Mouse (Mus musculus) midbrain, embryonic 11.5 days (tissue): ENCODE data around the gene Pik3r1. TPM values are rescaled to one million over a fixed set of nuclear protein-coding genes. Genes with fewer than 3 reads are reported as not detected.

Source experiments
- ATAC-seq: fragments of 200-750 bp; cut with Nextera tagmentation; 2 replicates; pipeline ENCODE4 v1.8.0; 2017; ENCODE audit warnings: moderate TSS enrichment, moderate library complexity; ENCODE audit not compliant: low FRiP score
- DNase-seq: peaks from one replicate; pipeline ENCODE4 v3.0.0; 2015; ENCODE audit warnings: low spot score; ENCODE audit errors: missing footprints
- H3K27ac ChIP-seq: fragments of 300-500 bp; sonication (generic); 2 replicates; pipeline ENCODE4 v1.5.1; 2014; ENCODE audit warnings: low read depth, low read length
- H3K27me3 ChIP-seq: fragments of 300-500 bp; sonication (generic); 2 replicates; pipeline ENCODE4 v1.6.1; 2014; ENCODE audit warnings: mild to moderate bottlenecking, low read length, moderate library complexity, mixed read lengths; ENCODE audit not compliant: control insufficient read depth, insufficient read depth
- H3K36me3 ChIP-seq: fragments of 300-500 bp; sonication (generic); 2 replicates; pipeline ENCODE4 v1.6.1; 2014; ENCODE audit warnings: mild to moderate bottlenecking, low read length, moderate library complexity, mixed read lengths; ENCODE audit not compliant: control insufficient read depth, insufficient read depth
- H3K4me1 ChIP-seq: fragments of 300-500 bp; sonication (generic); 2 replicates; pipeline ENCODE4 v1.6.1; 2014; ENCODE audit warnings: low read length; ENCODE audit not compliant: control insufficient read depth, insufficient read depth
- H3K4me2 ChIP-seq: fragments of 300-500 bp; sonication (generic); 2 replicates; pipeline ENCODE4 v1.6.1; 2014; ENCODE audit warnings: mild to moderate bottlenecking, moderate library complexity
- H3K4me3 ChIP-seq: fragments of 300-500 bp; sonication (generic); 2 replicates; pipeline ENCODE4 v1.5.1; 2014; ENCODE audit warnings: low read depth, low read length
- H3K9ac ChIP-seq: fragments of 300-500 bp; sonication (generic); 2 replicates; pipeline ENCODE4 v1.6.1; 2014; ENCODE audit warnings: low read length
- H3K9me3 ChIP-seq: fragments of 300-500 bp; sonication (generic); 2 replicates; pipeline ENCODE4 v1.6.1; 2016; ENCODE audit warnings: low read length; ENCODE audit not compliant: control insufficient read depth
- WGBS: fragments of 180-500 bp; shearing (Covaris S2); extraction: QIAGEN DNeasy Blood & Tissue Kit; methylation state at CpG from one replicate; pipeline ENCODE4 v1.1.7; 2014; 5-methylcytosine and 5-hydroxymethylcytosine counted together
- polyA plus RNA-seq: library from polyadenylated mRNA; unstranded; fragments of >200 nt; fragmentation: Nextera tagmentation; extraction: Ambion mirVana; gene quantifications from 2 replicates; pipeline ENCODE4 v1.2.1, GENCODE M21; 2014

Pik3r1 gene
- polyA plus RNA-seq, 1 experiment from 2014 or later = 13.9 TPM

DNA sequence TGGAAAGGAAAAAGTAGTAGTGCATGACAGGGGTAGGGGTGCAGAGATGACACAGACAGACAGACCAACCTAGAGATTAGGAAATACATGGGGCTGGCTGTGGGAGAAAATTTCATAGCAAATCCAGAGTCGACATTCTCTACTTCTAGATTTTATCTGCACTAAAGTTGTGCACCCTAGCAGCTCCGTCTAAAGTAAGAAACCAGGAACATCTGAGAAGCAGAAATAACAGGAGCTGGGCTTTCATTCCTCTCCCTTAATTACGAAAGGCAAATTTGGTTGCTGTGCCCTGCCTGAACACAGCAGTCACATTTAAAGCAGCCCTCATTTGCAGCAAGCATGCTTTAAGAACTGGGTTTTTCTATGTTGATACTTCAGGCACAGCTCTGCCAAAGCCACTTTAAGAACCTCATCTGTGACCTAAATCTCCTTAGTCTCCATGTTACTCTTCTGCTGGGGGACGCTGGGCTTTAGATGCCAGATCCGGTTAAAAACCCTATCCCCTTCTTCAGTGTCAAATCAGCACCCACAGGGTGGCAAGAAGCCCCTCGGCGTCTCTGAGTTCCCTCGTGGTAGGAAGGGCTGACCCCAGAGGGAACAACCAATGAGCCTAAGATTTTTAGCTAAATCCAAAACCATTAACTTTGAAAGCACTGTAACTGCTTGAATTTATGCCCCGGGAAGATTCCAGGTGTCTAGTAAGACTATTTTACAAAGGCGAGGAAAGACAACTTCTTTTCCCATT, 76.9 kb downstream of the Pik3r1 start:
- Histone ChIP-seq H3K27ac (no peak overlapping the region), H3K4me2 (no peak overlapping the region; the same call in 1 of the 2 replicates), H3K4me3 (no peak overlapping the region), H3K9ac (no peak overlapping the region), H3K36me3 (peaks cover 3% of the 10 kb centered on the region; the same call in 1 of the 2 replicates), H3K27me3 (no peaks in the 10 kb centered on the region), H3K4me1 (peaks cover 22% of the 10 kb centered on the region), H3K9me3 (no peaks in the 10 kb centered on the region)
- ATAC-seq = no peak
- WGBS = 46% methylated on average over 10 of the region's 10 CpGs
- DNase-seq = peak; percentile 85

DNA sequence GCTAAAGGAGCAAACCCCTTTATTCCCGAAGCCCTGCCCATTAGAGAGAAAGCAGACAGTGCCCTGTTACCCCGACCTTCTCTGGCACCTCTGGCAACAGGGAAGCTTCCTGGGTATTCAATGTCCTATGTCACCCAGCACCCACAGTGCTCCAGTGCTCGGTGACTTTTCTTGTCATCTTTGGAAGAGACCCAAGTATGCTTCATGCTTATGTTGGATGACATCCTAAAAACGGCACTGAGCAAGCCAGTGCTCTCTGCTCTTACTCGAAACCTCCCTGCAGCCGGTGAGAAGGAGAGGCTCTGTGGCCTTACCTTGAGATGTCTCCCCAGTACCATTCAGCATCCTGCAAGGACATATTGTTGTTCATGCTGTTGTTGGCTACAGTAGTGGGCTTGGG, 77.8 kb downstream of the Pik3r1 start:
- no peak overlapping the region for H3K4me2 ChIP-seq
- no peak for ATAC-seq

DNA sequence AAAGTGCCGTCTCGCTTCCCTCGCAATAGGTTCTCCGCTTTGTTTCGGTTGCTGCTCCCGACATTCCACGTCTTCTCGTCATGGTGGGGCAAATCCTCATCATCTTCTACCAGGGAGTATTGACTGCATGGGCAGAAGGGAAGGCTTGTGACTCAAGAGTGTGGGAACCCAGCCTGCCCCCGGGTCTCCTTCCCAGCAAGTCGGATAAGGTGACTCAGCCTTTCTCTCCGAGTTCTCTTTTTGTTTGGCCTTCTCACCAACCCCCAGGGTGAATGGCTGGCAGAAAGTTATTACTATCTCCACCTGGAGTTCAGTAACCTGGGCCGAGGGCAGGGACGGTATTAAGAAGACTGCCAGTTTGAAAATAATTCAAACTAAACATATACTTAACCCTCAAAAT, 81.8 kb downstream of the Pik3r1 start:
- no peak for ATAC-seq
- Histone ChIP-seq H3K9ac (no peak overlapping the region), H3K4me3 (no peak overlapping the region), H3K36me3 (peaks cover 3% of the 10 kb centered on the region; the same call in 1 of the 2 replicates), H3K4me1 (peaks cover 2% of the 10 kb centered on the region; the same call in 1 of the 2 replicates), H3K27me3 (no peaks in the 10 kb centered on the region), H3K9me3 (no peaks in the 10 kb centered on the region), H3K4me2 (no peak overlapping the region), H3K27ac (no peak overlapping the region)
- whole genome bisulfite sequencing = 89% methylated on average over 13 of the region's 13 CpGs
- no peak for DNase-seq

More for the DNA sequence above, 77.8 kb downstream of the Pik3r1 start:
- WGBS = 92% methylated on average over 6 of the region's 6 CpGs
- Histone ChIP-seq H3K4me3 (no peak overlapping the region), H3K27me3 (no peaks in the 10 kb centered on the region), H3K9me3 (no peaks in the 10 kb centered on the region), H3K9ac (no peak overlapping the region), H3K4me1 (peaks cover 20% of the 10 kb centered on the region), H3K36me3 (peaks cover 3% of the 10 kb centered on the region; the same call in 1 of the 2 replicates), H3K27ac (no peak overlapping the region)
- DNase-seq = peak; percentile 68

DNA sequence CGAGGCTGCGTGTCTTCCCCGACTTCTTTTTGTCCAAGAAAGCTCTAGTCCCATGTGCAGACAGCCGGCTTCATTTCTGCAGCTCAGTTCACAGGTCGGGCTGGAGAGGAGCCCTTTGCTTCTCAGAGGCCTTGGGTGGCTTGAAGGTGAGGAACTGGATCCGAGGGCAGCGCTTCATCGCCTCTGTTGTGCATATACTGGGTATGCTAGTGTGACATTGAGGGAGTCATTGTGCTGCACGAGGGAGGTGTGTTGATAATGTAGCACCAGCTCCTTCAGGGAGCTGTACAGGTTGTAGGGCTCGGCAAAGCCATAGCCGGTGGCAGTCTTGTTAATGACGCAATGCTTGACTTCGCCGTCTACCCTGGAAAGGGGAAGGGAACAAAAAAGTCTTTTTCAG, 83.3 kb downstream of the Pik3r1 start:
- Histone ChIP-seq H3K36me3 (peaks cover 3% of the 10 kb centered on the region; the same call in 1 of the 2 replicates), H3K27ac (no peak overlapping the region), H3K4me1 (no peaks in the 10 kb centered on the region), H3K9ac (no peak overlapping the region), H3K27me3 (no peaks in the 10 kb centered on the region), H3K4me3 (no peak overlapping the region), H3K9me3 (no peaks in the 10 kb centered on the region), H3K4me2 (no peak overlapping the region)
- 93% methylated on average over 14 of the region's 14 CpGs for WGBS
- ATAC-seq = no peak
- peak; percentile 49 for DNase-seq

DNA sequence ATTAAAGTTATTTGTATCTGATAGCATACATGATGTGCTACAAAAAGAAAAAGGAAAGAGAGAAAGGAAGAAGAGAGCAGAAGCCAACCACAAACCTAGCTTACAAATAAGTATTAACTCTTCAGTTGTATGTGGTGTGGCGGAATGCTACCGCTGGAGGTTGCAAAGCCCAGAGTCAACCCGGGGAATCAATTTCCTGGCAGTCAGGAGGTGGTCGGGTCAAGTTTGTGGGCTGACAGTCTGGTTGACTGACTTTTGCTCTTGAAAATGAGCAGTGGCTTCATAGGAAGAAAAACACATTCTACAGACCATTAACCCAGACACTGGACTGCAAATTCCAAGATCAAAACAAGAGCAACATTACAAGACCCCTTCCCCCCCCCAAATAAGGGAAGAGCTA, 85.6 kb downstream of the Pik3r1 start:
- DNase-seq (no peak), ATAC-seq (no peak)
- H3K36me3 ChIP-seq = peaks cover 3% of the 10 kb centered on the region; the same call in 1 of the 2 replicates
- H3K27ac ChIP-seq = no peak overlapping the region
- no peaks in the 10 kb centered on the region for H3K4me1 ChIP-seq
- H3K9me3 ChIP-seq = no peaks in the 10 kb centered on the region
- no peak overlapping the region for H3K4me2 ChIP-seq
- H3K27me3 ChIP-seq = no peaks in the 10 kb centered on the region
- no peak overlapping the region for H3K9ac ChIP-seq
- WGBS = 86% methylated on average over 4 of the region's 4 CpGs
- no peak overlapping the region for H3K4me3 ChIP-seq

DNA sequence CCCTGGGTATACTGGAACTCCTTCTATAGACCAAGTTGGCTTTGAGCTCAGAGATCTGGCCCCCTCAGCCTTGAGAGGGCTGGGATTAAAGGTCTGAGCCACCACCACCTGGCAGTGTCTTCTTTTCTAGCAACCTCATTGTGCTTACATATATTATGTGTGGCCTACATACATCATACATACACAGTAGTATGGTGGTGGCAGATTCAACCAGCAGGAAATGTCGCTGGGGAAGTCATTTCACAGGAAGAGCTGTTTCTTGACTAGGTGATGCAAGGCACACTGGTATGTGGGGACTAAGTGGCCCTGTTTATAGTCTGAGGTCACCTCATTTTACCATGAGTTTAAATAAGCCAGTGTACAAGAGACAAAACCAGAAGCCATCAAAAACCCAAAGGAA, 87.9 kb downstream of the Pik3r1 start:
- ATAC-seq (no peak), DNase-seq (peak; percentile 31)
- 93% methylated on average over 1 of the region's 1 CpGs for WGBS

DNA sequence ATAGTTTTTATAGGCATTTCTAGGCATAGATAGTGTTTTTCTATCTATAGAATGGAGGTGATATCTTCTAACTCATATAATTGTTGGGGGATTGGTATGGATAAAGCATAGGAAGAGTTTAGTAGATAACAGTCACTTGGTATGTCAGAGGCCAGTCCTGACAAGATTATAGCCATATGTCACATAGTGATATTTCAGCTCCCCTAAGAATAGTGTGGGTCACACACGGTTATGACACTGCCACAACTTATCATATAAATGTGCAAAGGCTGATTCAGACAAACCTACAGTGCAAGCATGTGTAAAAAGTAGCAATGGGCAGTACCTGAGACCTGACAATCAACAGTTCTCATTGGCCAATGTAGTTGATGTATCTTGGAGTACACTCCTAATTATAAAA, 89.0 kb downstream of the Pik3r1 start:
- no peak overlapping the region for H3K4me3 ChIP-seq
- no peaks in the 10 kb centered on the region for H3K27me3 ChIP-seq
- no peak overlapping the region for H3K4me2 ChIP-seq
- ATAC-seq (no peak), DNase-seq (peak; percentile 39)
- H3K27ac ChIP-seq = no peak overlapping the region
- H3K9ac ChIP-seq = no peak overlapping the region
- H3K4me1 ChIP-seq = no peaks in the 10 kb centered on the region
- no peaks in the 10 kb centered on the region for H3K36me3 ChIP-seq
- H3K9me3 ChIP-seq = no peaks in the 10 kb centered on the region
- WGBS = 85% methylated on average over 1 of the region's 1 CpGs

More for the DNA sequence above, 87.9 kb downstream of the Pik3r1 start:
- Histone ChIP-seq H3K4me1 (no peaks in the 10 kb centered on the region), H3K27ac (no peak overlapping the region), H3K4me3 (no peak overlapping the region), H3K27me3 (no peaks in the 10 kb centered on the region), H3K9me3 (no peaks in the 10 kb centered on the region), H3K36me3 (no peaks in the 10 kb centered on the region; the same call in 1 of the 2 replicates), H3K9ac (no peak overlapping the region), H3K4me2 (no peak overlapping the region)

DNA sequence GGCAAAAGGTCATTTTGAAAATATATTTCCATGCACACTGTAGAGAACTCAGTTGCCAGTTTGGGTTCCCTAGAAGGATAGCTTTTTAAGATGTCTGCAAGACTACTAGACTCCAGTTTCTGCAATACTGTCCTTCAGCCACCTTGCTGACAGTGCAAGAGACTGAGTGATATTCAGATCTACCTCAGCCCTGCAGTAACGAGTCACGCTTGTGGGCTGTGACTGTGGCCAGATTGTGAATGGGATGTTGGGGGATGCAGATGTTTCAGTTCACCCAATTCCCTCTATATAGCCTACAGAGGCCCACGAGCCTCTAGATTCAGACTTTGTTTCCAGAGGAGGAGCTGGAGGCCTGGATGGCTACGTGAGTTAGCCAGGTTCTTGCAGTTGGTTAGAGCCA, 90.0 kb downstream of the Pik3r1 start:
- H3K27ac ChIP-seq = no peak overlapping the region
- no peaks in the 10 kb centered on the region for H3K4me1 ChIP-seq
- no peak overlapping the region for H3K4me2 ChIP-seq
- no peaks in the 10 kb centered on the region for H3K27me3 ChIP-seq
- DNase-seq (peak; percentile 54), ATAC-seq (no peak)
- H3K9me3 ChIP-seq = no peaks in the 10 kb centered on the region
- WGBS = 82% methylated on average over 4 of the region's 4 CpGs
- H3K4me3 ChIP-seq = no peak overlapping the region
- no peaks in the 10 kb centered on the region for H3K36me3 ChIP-seq
- no peak overlapping the region for H3K9ac ChIP-seq

DNA sequence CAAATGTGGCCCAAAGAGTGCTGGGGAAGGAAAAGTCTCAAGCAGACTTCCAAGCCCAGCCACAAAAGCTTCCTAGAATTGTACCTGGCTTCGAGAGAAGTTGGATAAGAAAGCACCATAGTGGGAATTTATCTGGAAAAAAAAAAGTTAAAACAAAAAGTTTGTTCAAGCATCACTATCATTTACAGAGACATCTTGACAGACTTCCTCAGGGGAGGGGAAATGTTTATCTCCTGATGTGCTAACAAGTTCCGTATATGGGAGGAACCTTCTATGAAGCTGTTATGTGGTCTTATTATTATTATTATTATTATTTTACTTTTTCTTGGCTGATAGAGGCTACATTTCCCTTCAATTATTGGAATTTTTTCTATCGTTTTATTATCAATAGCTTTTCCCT, 94.1 kb downstream of the Pik3r1 start:
- ATAC-seq = no peak
- Histone ChIP-seq H3K27ac (no peak overlapping the region), H3K4me2 (no peak overlapping the region), H3K9ac (no peak overlapping the region), H3K4me3 (no peak overlapping the region), H3K36me3 (no peaks in the 10 kb centered on the region), H3K4me1 (no peaks in the 10 kb centered on the region), H3K9me3 (no peaks in the 10 kb centered on the region), H3K27me3 (no peaks in the 10 kb centered on the region)
- DNase-seq = no peak
- WGBS = 90% methylated on average over 3 of the region's 3 CpGs
